Mouse (Mus musculus) c-Kit-negative CD71-positive TER-119-positive erythroid progenitor cells, embryonic 14.5 days (primary cell): Measurements from ENCODE around the gene Il1rap.
A peak's percentile ranks its signal among the peaks of the same experiment; 100 is the strongest.

ENCODE experiments used
- DNase-seq: peaks from one replicate; pipeline ENCODE4 v3.0.0-alpha.2; 2013; ENCODE audit warnings: low read depth, low spot score

Gene Il1rap

GRCm38 (mm10) chr16:26581048-26581912, at the start of gene Il1rap:
Il1rap (plus strand) TSS chr16:26581704.
- DNase-seq: peak; percentile 49

- no peak for DNase-seq
Measured at GRCm38 (mm10) chr16:26532287-26532686, 49.2 kb upstream of the Il1rap start.

GRCm38 (mm10) chr16:26546170-26546878, 35.2 kb upstream of the Il1rap start:
- DNase-seq: no peak

- no peak for DNase-seq
Measured at GRCm38 (mm10) chr16:26546879-26547206, 34.7 kb upstream of the Il1rap start.

GRCm38 (mm10) chr16:26549221-26549620, 32.3 kb upstream of the Il1rap start:
- DNase-seq: no peak

GRCm38 (mm10) chr16:26552234-26552633, 29.3 kb upstream of the Il1rap start:
- no peak for DNase-seq

- no peak for DNase-seq
Measured at GRCm38 (mm10) chr16:26558797-26559196, 22.7 kb upstream of the Il1rap start.

GRCm38 (mm10) chr16:26561743-26562142, 19.8 kb upstream of the Il1rap start:
- DNase-seq: no peak

- no peak for DNase-seq
Measured at GRCm38 (mm10) chr16:26562771-26563170, 18.7 kb upstream of the Il1rap start.

GRCm38 (mm10) chr16:26569387-26569978, 12.0 kb upstream of the Il1rap start:
- no peak for DNase-seq

- DNase-seq: no peak
Measured at GRCm38 (mm10) chr16:26571836-26572235, 9.7 kb upstream of the Il1rap start.

- no peak for DNase-seq
Measured at GRCm38 (mm10) chr16:26574173-26574572, 7.3 kb upstream of the Il1rap start.

- DNase-seq: no peak
Measured at GRCm38 (mm10) chr16:26581913-26582376, 441 bp downstream of the Il1rap start.

GRCm38 (mm10) chr16:26585806-26586205, 4.3 kb downstream of the Il1rap start:
- no peak for DNase-seq

- no peak for DNase-seq
Measured at GRCm38 (mm10) chr16:26590897-26591570, 9.5 kb downstream of the Il1rap start.

GRCm38 (mm10) chr16:26596440-26596839, 14.9 kb downstream of the Il1rap start:
- no peak for DNase-seq

- DNase-seq: no peak
Measured at GRCm38 (mm10) chr16:26597307-26597706, 15.8 kb downstream of the Il1rap start.

GRCm38 (mm10) chr16:26598591-26598990, 17.1 kb downstream of the Il1rap start:
- DNase-seq: no peak

GRCm38 (mm10) chr16:26601482-26601881, 20.0 kb downstream of the Il1rap start:
- DNase-seq: no peak

- DNase-seq: no peak
Measured at GRCm38 (mm10) chr16:26604621-26605020, 23.1 kb downstream of the Il1rap start.

- no peak for DNase-seq
Measured at GRCm38 (mm10) chr16:26608003-26608402, 26.5 kb downstream of the Il1rap start.

- DNase-seq: no peak
Measured at GRCm38 (mm10) chr16:26610508-26610907, 29.0 kb downstream of the Il1rap start.
